Mouse (Mus musculus): ENCODE results near the gene Stap1.

Gene Stap1

DNA sequence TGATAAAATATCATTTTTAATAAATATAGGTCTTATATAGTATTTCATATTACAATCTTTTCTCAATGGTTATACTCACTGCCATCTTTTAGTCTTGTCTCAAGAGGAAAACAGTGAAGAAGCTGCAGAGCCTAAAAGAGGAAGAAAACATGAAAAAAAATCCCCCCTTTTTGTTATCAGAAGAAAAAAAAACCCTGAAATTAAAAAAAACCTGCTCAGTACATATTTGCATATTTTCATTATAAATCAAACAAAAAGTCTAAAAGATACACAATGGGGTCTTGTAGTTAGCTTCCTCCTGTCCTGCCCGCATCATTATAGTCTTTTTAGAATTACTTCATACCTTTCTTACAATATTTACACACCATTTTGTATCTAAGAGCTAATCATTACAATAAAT is 57.2 kb downstream of the Stap1 start:
- no peak for DNase-seq (ENCODE audit: low spot score in 2 of 2)

- DNase-seq (ENCODE audit: low spot score in 2 of 2), result no peak
Observed at GRCm38 (mm10) chr5:86129828-86130227, 58.3 kb downstream of the Stap1 start.
